Mouse (Mus musculus) CH12.LX (cell line): ENCODE measurements around the gene Gm28048. TPM values are rescaled to one million over a fixed set of nuclear protein-coding genes. Genes with fewer than 3 reads are reported as not detected.

Experiments
- DNase-seq: peaks from one replicate; pipeline ENCODE4 v3.0.0-alpha.2; 2013; ENCODE audit errors: extremely low read depth
- H3K27ac ChIP-seq: 2 replicates; pipeline ENCODE4 v1.5.1; 2012; ENCODE audit warnings: low read depth, mild to moderate bottlenecking, control low read depth, moderate library complexity; ENCODE audit not compliant: insufficient read depth
- H3K27me3 ChIP-seq: replicated peaks from 2 replicates; pipeline ENCODE3; 2012; ENCODE audit warnings: inconsistent platforms
- H3K36me3 ChIP-seq, 2 experiments: replicated peaks in 1 of 2; 2 replicates each; pipeline versions ENCODE3 to v1.6.1; 2012; ENCODE audit warnings: inconsistent platforms in 1 of 2, low read length in 1 of 2, mild to moderate bottlenecking in 1 of 2, mixed read lengths in 1 of 2, moderate library complexity in 1 of 2; ENCODE audit not compliant: control insufficient read depth in 1 of 2, insufficient read depth in 1 of 2
- H3K4me1 ChIP-seq, 2 experiments: 2 replicates each; pipeline ENCODE4 v1.6.1; 2012; ENCODE audit warnings: inconsistent platforms in 1 of 2, moderate library complexity in 1 of 2; ENCODE audit not compliant: insufficient read depth in 2 of 2, control insufficient read depth in 1 of 2
- H3K4me2 ChIP-seq: 2 replicates; pipeline ENCODE4 v1.6.1; 2012; ENCODE audit warnings: low read depth, mild to moderate bottlenecking, control low read depth; ENCODE audit not compliant: poor library complexity, insufficient read depth, severe bottlenecking
- H3K4me3 ChIP-seq, 3 experiments: fragments of 150-350 bp in 1 of 3; sonication (generic) in 1 of 3; replicated peaks in 1 of 3; 2 replicates each; pipeline versions ENCODE3 to v1.5.1; 2011 to 2012; ENCODE audit warnings: low read depth in 2 of 3, low read length in 2 of 3, mild to moderate bottlenecking in 2 of 3, moderate library complexity in 2 of 3, control low read depth in 1 of 3, improper control_type of control experiment in 1 of 3, inconsistent platforms in 1 of 3, mixed read lengths in 1 of 3; ENCODE audit not compliant: poor library complexity in 1 of 3
- H3K79me2 ChIP-seq: replicated peaks from 2 replicates; pipeline ENCODE4 v1.6.1; 2012; ENCODE audit warnings: mild to moderate bottlenecking, moderate library complexity; ENCODE audit not compliant: control insufficient read depth, poor library complexity, insufficient read depth, severe bottlenecking; ENCODE audit errors: extremely low read depth
- H3K9ac ChIP-seq: 2 replicates; pipeline ENCODE4 v1.6.1; 2012; ENCODE audit warnings: low read depth, mild to moderate bottlenecking, control low read depth, moderate library complexity; ENCODE audit not compliant: insufficient read depth
- H3K9me3 ChIP-seq: replicated peaks from 2 replicates; pipeline ENCODE3; 2012; ENCODE audit warnings: low read length, inconsistent platforms, mixed read lengths
- BHLHE40 ChIP-seq: IDR thresholded peaks from 2 replicates; pipeline ENCODE4 v1.6.1; 2011; ENCODE audit warnings: mild to moderate bottlenecking, low read depth, low read length, improper control_type of control experiment
- CHD1 ChIP-seq: IDR thresholded peaks from 2 replicates; pipeline ENCODE4 v1.6.1; 2012; ENCODE audit warnings: low read depth, low read length, improper control_type of control experiment, inconsistent platforms
- CHD2 ChIP-seq: IDR thresholded peaks from 2 replicates; pipeline ENCODE4 v1.6.1; 2011; ENCODE audit warnings: low read length, improper control_type of control experiment
- CTCF ChIP-seq, 2 experiments: IDR thresholded peaks in 1 of 2; conservative IDR thresholded peaks in 1 of 2; 2 replicates each; pipeline ENCODE4 v1.5.1; 2011 to 2012; ENCODE audit warnings: low read depth in 2 of 2, low read length in 2 of 2, improper control_type of control experiment in 1 of 2, inconsistent platforms in 1 of 2, mild to moderate bottlenecking in 1 of 2, moderate library complexity in 1 of 2
- E2F4 ChIP-seq: IDR thresholded peaks from 2 replicates; pipeline ENCODE4 v1.6.1; 2011; ENCODE audit warnings: low read depth, low read length, improper control_type of control experiment; ENCODE audit not compliant: insufficient replicate concordance
- EP300 ChIP-seq: IDR thresholded peaks from 2 replicates; pipeline ENCODE4 v1.6.1; 2011; ENCODE audit warnings: low read length, improper control_type of control experiment
- GABPA ChIP-seq: IDR thresholded peaks from 2 replicates; pipeline ENCODE4 v1.6.1; 2012; ENCODE audit warnings: low read depth, low read length, improper control_type of control experiment, inconsistent platforms; ENCODE audit not compliant: insufficient replicate concordance
- HCFC1 ChIP-seq: IDR thresholded peaks from 2 replicates; pipeline ENCODE4 v1.6.1; 2012; ENCODE audit warnings: low read depth, mild to moderate bottlenecking, inconsistent platforms, low read length, improper control_type of control experiment
- IRF4 ChIP-seq: IDR thresholded peaks from 2 replicates; pipeline ENCODE4 v1.6.1; 2014; ENCODE audit warnings: low read depth, mild to moderate bottlenecking, inconsistent platforms, low read length, improper control_type of control experiment
- JUN ChIP-seq: IDR thresholded peaks from 2 replicates; pipeline ENCODE4 v1.6.1; 2011; ENCODE audit warnings: low read depth, mild to moderate bottlenecking, low read length, improper control_type of control experiment, moderate library complexity; ENCODE audit not compliant: insufficient read depth
- JUND ChIP-seq: conservative IDR thresholded peaks from 2 replicates; pipeline ENCODE4 v1.6.1; 2011; ENCODE audit warnings: low read depth, low read length, improper control_type of control experiment
- KAT2A ChIP-seq: IDR thresholded peaks from 2 replicates; pipeline ENCODE4 v1.6.1; 2012; ENCODE audit warnings: low read length, improper control_type of control experiment, inconsistent platforms; ENCODE audit not compliant: insufficient replicate concordance
- MAFK ChIP-seq: IDR thresholded peaks from 2 replicates; pipeline ENCODE4 v1.6.1; 2011; ENCODE audit warnings: low read length, improper control_type of control experiment; ENCODE audit not compliant: insufficient replicate concordance
- MAX ChIP-seq: IDR thresholded peaks from 2 replicates; pipeline ENCODE4 v1.6.1; 2011; ENCODE audit warnings: low read length, improper control_type of control experiment
- MEF2A ChIP-seq: IDR thresholded peaks from 2 replicates; pipeline ENCODE4 v1.6.1; 2014; ENCODE audit warnings: low read depth, mild to moderate bottlenecking, inconsistent platforms, low read length, improper control_type of control experiment, borderline replicate concordance
- MXI1 ChIP-seq: IDR thresholded peaks from 2 replicates; pipeline ENCODE4 v1.6.1; 2011; ENCODE audit warnings: mild to moderate bottlenecking, low read depth, low read length, improper control_type of control experiment
- NRF1 ChIP-seq: IDR thresholded peaks from 2 replicates; pipeline ENCODE4 v1.6.1; 2014; ENCODE audit warnings: low read depth, mild to moderate bottlenecking, inconsistent platforms, low read length, improper control_type of control experiment, moderate library complexity
- PAX5 ChIP-seq: IDR thresholded peaks from 2 replicates; pipeline ENCODE4 v1.6.1; 2012; ENCODE audit warnings: low read length, inconsistent platforms, mixed read lengths
- POLR2A ChIP-seq: IDR thresholded peaks from 2 replicates; pipeline ENCODE4 v1.6.1; 2011; ENCODE audit warnings: low read depth, mild to moderate bottlenecking, improper control_type of control experiment, low read length
- POLR2AphosphoS2 ChIP-seq: IDR thresholded peaks from 2 replicates; pipeline ENCODE4 v1.6.1; 2011; ENCODE audit warnings: low read depth, low read length, improper control_type of control experiment
- RAD21 ChIP-seq: IDR thresholded peaks from 2 replicates; pipeline ENCODE4 v1.6.1; 2011; ENCODE audit warnings: low read depth, mild to moderate bottlenecking, low read length, improper control_type of control experiment, moderate library complexity
- RCOR1 ChIP-seq: conservative IDR thresholded peaks from 2 replicates; pipeline ENCODE4 v1.6.1; 2012; ENCODE audit warnings: low read depth, mild to moderate bottlenecking, inconsistent platforms, low read length, improper control_type of control experiment
- SIN3A ChIP-seq: IDR thresholded peaks from 2 replicates; pipeline ENCODE4 v1.6.1; 2012; ENCODE audit warnings: low read length, improper control_type of control experiment, inconsistent platforms
- SMC3 ChIP-seq: IDR thresholded peaks from 2 replicates; pipeline ENCODE4 v1.6.1; 2011; ENCODE audit warnings: low read depth, low read length, improper control_type of control experiment
- TBP ChIP-seq: conservative IDR thresholded peaks from 2 replicates; pipeline ENCODE4 v1.6.1; 2011; ENCODE audit warnings: low read depth, low read length, improper control_type of control experiment
- TCF12 ChIP-seq: IDR thresholded peaks from 2 replicates; pipeline ENCODE4 v1.6.1; 2014; ENCODE audit warnings: low read depth, mild to moderate bottlenecking, inconsistent platforms, low read length, improper control_type of control experiment
- UBTF ChIP-seq: IDR thresholded peaks from 2 replicates; pipeline ENCODE4 v1.6.1; 2012; ENCODE audit warnings: low read depth, mild to moderate bottlenecking, inconsistent platforms, low read length, improper control_type of control experiment, moderate library complexity
- USF1 ChIP-seq: IDR thresholded peaks from 2 replicates; pipeline ENCODE4 v1.6.1; 2014; ENCODE audit warnings: low read depth, mild to moderate bottlenecking, inconsistent platforms, low read length, improper control_type of control experiment
- ZC3H11A ChIP-seq: IDR thresholded peaks from 2 replicates; pipeline ENCODE4 v1.6.1; 2012; ENCODE audit warnings: low read depth, mild to moderate bottlenecking, inconsistent platforms, low read length, improper control_type of control experiment
- ZKSCAN1 ChIP-seq: IDR thresholded peaks from 2 replicates; pipeline ENCODE4 v1.6.1; 2012; ENCODE audit warnings: low read depth, inconsistent platforms, low read length, improper control_type of control experiment, borderline replicate concordance
- ZMIZ1 ChIP-seq: IDR thresholded peaks from 2 replicates; pipeline ENCODE4 v1.6.1; 2012; ENCODE audit warnings: low read depth, mild to moderate bottlenecking, inconsistent platforms, low read length, improper control_type of control experiment
- dilution Hi-C: fragments of 300-500 bp; cut with MboI; formaldehyde crosslinking; loops from 2 replicates; pipeline ENCODE4 v1.14.3; 2020; ENCODE audit warnings: low sequenced_read_pairs; ENCODE audit not compliant: extremely low pct_unique_long_range_greater_than_20kb, extremely low pct_ligation_motif_present
- in situ Hi-C: fragments of 300-500 bp; cut with MboI; formaldehyde crosslinking; loops from 3 replicates; pipeline ENCODE4 v1.14.3; 2019; ENCODE audit warnings: low sequenced_read_pairs, low pct_ligation_motif_present, low pct_unique_long_range_greater_than_20kb, mixed read lengths
- polyA plus RNA-seq: library from polyadenylated mRNA; unstranded; fragments of >175 nt; gene quantifications from 2 replicates; pipeline ENCODE4 v1.2.1, GENCODE M21; 2012; ENCODE audit warnings: low read depth; ENCODE audit not compliant: insufficient read length
- total RNA-seq, 2 experiments: library from RNA; depleted of rRNA; stranded (reverse); fragments of 300-350 nt in 1 of 2; fragments of >200 nt in 1 of 2; gene quantifications; 2 replicates each; pipeline ENCODE4 v1.2.3; 2012 to 2014

The Gm28048 gene
- total and polyA plus RNA-seq, 3 experiments, result 32.6 to 93.3 (median 59.5) TPM

GRCm38 (mm10) chr11:22998308-22998707 lies 16.4 kb upstream of the Gm28048 start:
- Histone ChIP-seq H3K27me3 (no peaks in the 10 kb centered on the region), H3K4me1 (peaks cover 0 to 14% of the 10 kb centered on the region in 2 experiments; a peak in 1 of 4 replicates), H3K27ac (no peak overlapping the region), H3K9me3 (no peaks in the 10 kb centered on the region), H3K36me3 (peaks cover 72 to 98% of the 10 kb centered on the region in 2 experiments), H3K4me3 (no peak overlapping the region), H3K79me2 (peaks cover 43% of the 10 kb centered on the region), H3K9ac (no peak overlapping the region), H3K4me2 (no peak overlapping the region)
- DNase-seq, result no peak
- dilution Hi-C loops (no loop called here), in situ Hi-C loops (no loop called here)
- TF ChIP-seq MAX (no peak), TCF12 (no peak), MEF2A (no peak), EP300 (no peak), MAFK (no peak), JUN (no peak), ZKSCAN1 (no peak), SIN3A (no peak), CHD2 (no peak), PAX5 (no peak), ZMIZ1 (no peak), POLR2AphosphoS2 (no peak), ZC3H11A (no peak), KAT2A (no peak), JUND (no peak), UBTF (no peak), TBP (no peak), CTCF (conservative IDR thresholded peaks at IDR 0.05 in 1 of 2, IDR thresholded peaks at IDR 0.05 in 1 of 2; ENCODE audit: low read depth in 2 of 2, low read length in 2 of 2) (no peak), MXI1 (no peak)

GRCm38 (mm10) chr11:22995461-22995860 lies 13.6 kb upstream of the Gm28048 start:
- no peaks in the 10 kb centered on the region for H3K9me3 ChIP-seq
- H3K4me1 ChIP-seq, result peaks cover 0 to 29% of the 10 kb centered on the region in 2 experiments; a peak in 2 of 4 replicates
- no peak for TF ChIP-seq RAD21
- no peak for TF ChIP-seq CHD2
- TF ChIP-seq JUND, result no peak
- TF ChIP-seq E2F4, result no peak
- TF ChIP-seq MXI1, result no peak
- no peak for TF ChIP-seq UBTF
- TF ChIP-seq NRF1, result no peak
- TF ChIP-seq POLR2A, result no peak; the same call in 1 of the 2 replicates
- TF ChIP-seq USF1, result no peak
- no peak for TF ChIP-seq CHD1
- no peak for TF ChIP-seq BHLHE40
- TF ChIP-seq HCFC1, result no peak
- no peak for TF ChIP-seq GABPA
- TF ChIP-seq ZC3H11A, result no peak
- no peak for TF ChIP-seq MAX
- no peak for TF ChIP-seq IRF4
- no peak for TF ChIP-seq RCOR1
- no peak for TF ChIP-seq SMC3
- TF ChIP-seq MEF2A, result no peak
- TF ChIP-seq, all 38 proteins: peak for 0
- no peak for DNase-seq
- Histone ChIP-seq H3K27ac (no peak overlapping the region), H3K9ac (no peak overlapping the region), H3K4me2 (no peak overlapping the region), H3K4me3 (no peak overlapping the region), H3K27me3 (no peaks in the 10 kb centered on the region), H3K36me3 (peaks cover 53 to 87% of the 10 kb centered on the region in 2 experiments), H3K79me2 (peaks cover 63% of the 10 kb centered on the region)
- in situ Hi-C loops, result no loop called here
- dilution Hi-C loops, result no loop called here
